Mouse (Mus musculus) frontal cortex, postnatal 14 days (tissue): Measurements from ENCODE around the gene Ano9.

Experiments used
- DNase-seq, 2 experiments: peaks; one replicate each; pipeline ENCODE4 v3.0.0; 2022; ENCODE audit warnings: low spot score in 2 of 2

Gene Ano9

GRCm38 (mm10) chr7:141117636-141118035 lies at the start of gene Ano9:
TSS of gene Ano9 (minus strand) at chr7:141117806.
- no peak for DNase-seq

- no peak for DNase-seq
These were observed 47.2 kb upstream of the Ano9 start for GRCm38 (mm10) chr7:141164850-141165249.

- no peak for DNase-seq
These were observed 46.8 kb upstream of the Ano9 start for GRCm38 (mm10) chr7:141164397-141164796.

GRCm38 (mm10) chr7:141155362-141155761 lies 37.8 kb upstream of the Ano9 start:
- no peak for DNase-seq

GRCm38 (mm10) chr7:141148639-141149038 lies 31.0 kb upstream of the Ano9 start:
- DNase-seq: no peak

GRCm38 (mm10) chr7:141147044-141147443 lies 29.4 kb upstream of the Ano9 start:
- no peak for DNase-seq

- no peak for DNase-seq
These were observed 28.5 kb upstream of the Ano9 start for GRCm38 (mm10) chr7:141146043-141146595.

- no peak for DNase-seq
These were observed 27.8 kb upstream of the Ano9 start for GRCm38 (mm10) chr7:141145403-141145802.

GRCm38 (mm10) chr7:141144650-141145049 lies 27.0 kb upstream of the Ano9 start:
- DNase-seq: no peak

GRCm38 (mm10) chr7:141143861-141144260 lies 26.3 kb upstream of the Ano9 start:
- DNase-seq: no peak

GRCm38 (mm10) chr7:141143112-141143511 lies 25.5 kb upstream of the Ano9 start:
- DNase-seq: no peak

GRCm38 (mm10) chr7:141141326-141141725 lies 23.7 kb upstream of the Ano9 start:
- no peak for DNase-seq

- DNase-seq: no peak
These were observed 14.5 kb upstream of the Ano9 start for GRCm38 (mm10) chr7:141131904-141132755.

GRCm38 (mm10) chr7:141131024-141131820 lies 13.6 kb upstream of the Ano9 start:
- DNase-seq: peak; percentile 77 to 83

GRCm38 (mm10) chr7:141123517-141123856 lies 5.9 kb upstream of the Ano9 start:
- DNase-seq: no peak

- peak; percentile 81 to 83 for DNase-seq
These were observed 5.3 kb upstream of the Ano9 start for GRCm38 (mm10) chr7:141122689-141123516.

- DNase-seq: no peak
These were observed 4.6 kb upstream of the Ano9 start, which contains the start of gene Ptdss2 for GRCm38 (mm10) chr7:141122245-141122644. TSS of gene Ptdss2 (plus strand) at chr7:141122382.

GRCm38 (mm10) chr7:141121051-141121531 lies 3.5 kb upstream of the Ano9 start:
- DNase-seq: no peak

- no peak for DNase-seq
These were observed 3.0 kb upstream of the Ano9 start for GRCm38 (mm10) chr7:141120605-141121004.

GRCm38 (mm10) chr7:141119487-141119886 lies 1.9 kb upstream of the Ano9 start:
- no peak for DNase-seq

- no peak for DNase-seq
These were observed 1.7 kb downstream of the Ano9 start for GRCm38 (mm10) chr7:141115874-141116273.
